Mouse (Mus musculus) ES-Bruce4 (cell line): ENCODE results near the gene Maff. TPM values are rescaled to one million over a fixed set of nuclear protein-coding genes. Genes with fewer than 3 reads are reported as not detected.

Source experiments
- H3K27ac ChIP-seq: 2 replicates; pipeline ENCODE4 v1.5.1; 2012; ENCODE audit warnings: low read length, inconsistent platforms; ENCODE audit not compliant: insufficient read depth
- H3K27me3 ChIP-seq: 2 replicates; pipeline ENCODE4 v1.6.1; 2012; ENCODE audit warnings: mild to moderate bottlenecking, low read length, inconsistent platforms; ENCODE audit not compliant: control insufficient read depth, poor library complexity, insufficient read depth, severe bottlenecking
- H3K36me3 ChIP-seq: 2 replicates; pipeline ENCODE4 v1.6.1; 2012; ENCODE audit warnings: inconsistent platforms, mild to moderate bottlenecking, low read length, moderate library complexity; ENCODE audit not compliant: control insufficient read depth, poor library complexity, insufficient read depth, severe bottlenecking
- H3K4me1 ChIP-seq: one replicate; pipeline ENCODE4 v1.8.1; 2011; ENCODE audit warnings: low read length; ENCODE audit not compliant: control insufficient read depth, insufficient read depth
- H3K4me3 ChIP-seq: 2 replicates; pipeline ENCODE4 v1.5.1; 2011; ENCODE audit warnings: low read depth, mild to moderate bottlenecking, low read length
- H3K9ac ChIP-seq: 2 replicates; pipeline ENCODE4 v1.6.1; 2012; ENCODE audit warnings: low read depth, mild to moderate bottlenecking, inconsistent platforms; ENCODE audit not compliant: poor library complexity, severe bottlenecking
- H3K9me3 ChIP-seq: replicated peaks from 2 replicates; pipeline ENCODE4 v1.6.1; 2012; ENCODE audit warnings: mild to moderate bottlenecking, low read length, inconsistent platforms; ENCODE audit not compliant: control insufficient read depth, poor library complexity, insufficient read depth, severe bottlenecking
- CTCF ChIP-seq: IDR thresholded peaks from one replicate; pipeline ENCODE4 v1.8.1; 2011; ENCODE audit warnings: low read depth, low read length
- EP300 ChIP-seq: IDR thresholded peaks from 2 replicates; pipeline ENCODE4 v1.6.1; 2011; ENCODE audit warnings: low read depth, low read length; ENCODE audit not compliant: insufficient read depth
- POLR2A ChIP-seq: IDR thresholded peaks from one replicate; pipeline ENCODE4 v1.8.1; 2011; ENCODE audit warnings: low read length; ENCODE audit not compliant: insufficient read depth
- polyA plus RNA-seq: library from polyadenylated mRNA; stranded (reverse); fragments of >200 nt; gene quantifications from 2 replicates; pipeline ENCODE4 v1.2.4, GENCODE M21; 2011; ENCODE audit warnings: low read depth; ENCODE audit not compliant: missing spikeins, insufficient read depth, insufficient read length

Maff gene
- polyA plus RNA-seq, 1 experiment = 12.3 TPM

DNA sequence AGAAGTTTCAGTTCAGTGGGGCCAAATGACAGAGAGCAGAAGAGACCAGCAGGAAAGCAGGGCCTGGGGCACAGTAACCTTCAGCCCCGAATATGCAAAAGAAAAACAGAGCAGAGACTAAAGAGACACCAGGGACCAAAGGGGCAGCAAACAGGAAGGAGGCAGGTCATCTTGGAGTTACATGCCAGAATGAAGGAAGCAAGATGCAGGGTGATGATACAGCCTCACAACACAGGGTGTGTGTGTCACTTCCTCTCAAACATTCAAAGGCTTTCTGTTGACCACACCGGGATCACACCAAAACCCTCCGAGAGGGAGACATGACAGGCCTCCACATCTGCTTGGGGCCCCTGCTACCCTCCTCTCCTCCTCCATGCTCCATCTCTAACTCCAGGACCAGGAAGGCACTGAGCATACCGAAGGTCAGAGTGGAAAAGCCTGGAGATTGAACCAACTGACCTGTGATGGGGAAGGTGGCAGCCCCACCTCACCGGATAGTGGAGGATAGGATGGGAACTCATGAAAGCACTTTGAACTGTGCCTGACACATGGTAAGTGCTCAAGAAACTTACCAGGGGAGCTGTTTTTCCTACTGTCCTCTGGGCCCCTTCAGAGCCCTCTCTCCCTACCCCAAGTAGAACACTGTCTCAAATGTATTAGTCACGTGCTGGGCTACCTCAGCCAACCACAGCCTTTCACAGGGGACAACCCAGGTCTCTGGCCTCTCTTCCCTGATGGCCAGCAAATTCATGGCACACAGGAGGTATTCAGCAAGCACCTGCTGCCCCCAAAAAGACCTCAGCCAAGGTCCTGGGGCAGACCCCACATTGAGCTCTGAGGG is 53.9 kb downstream of the Maff start:
- Histone ChIP-seq H3K4me1 (peaks cover 4% of the 10 kb centered on the region), H3K36me3 (no peaks in the 10 kb centered on the region), H3K9ac (0 out of 2 replicates have a peak overlapping the region, but pooled peaks have one; percentile 2), H3K4me3 (no peak overlapping the region), H3K27me3 (no peaks in the 10 kb centered on the region), H3K9me3 (no peaks in the 10 kb centered on the region), H3K27ac (peak overlapping the region; percentile 5; the same call in 1 of the 2 replicates)
- TF ChIP-seq EP300 = peak; percentile 48; the same call in 1 of the 2 replicates
- no peak for TF ChIP-seq CTCF

DNA sequence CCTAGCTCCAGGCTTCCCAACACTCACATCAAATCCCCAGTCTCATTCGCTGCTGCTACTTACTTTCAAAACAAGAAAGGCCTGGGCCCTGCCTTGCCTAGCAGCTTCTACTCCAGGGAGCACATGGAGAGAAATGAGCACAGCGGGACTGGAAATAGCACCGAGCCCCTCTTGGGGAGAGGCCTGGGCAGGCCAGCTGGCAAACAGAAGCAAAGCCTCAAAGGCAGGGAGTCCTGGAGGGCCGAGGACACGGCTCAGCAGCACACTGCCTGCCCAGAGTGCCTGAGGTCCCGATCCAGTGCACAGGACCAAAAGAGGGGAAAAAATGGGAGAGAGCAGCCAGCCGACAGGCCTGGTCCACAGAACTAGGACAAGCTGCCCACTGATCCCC is 54.5 kb downstream of the Maff start:
- Histone ChIP-seq H3K4me1 (peaks cover 2% of the 10 kb centered on the region), H3K4me3 (no peak overlapping the region), H3K9me3 (no peaks in the 10 kb centered on the region), H3K9ac (no peak overlapping the region; the same call in 1 of the 2 replicates), H3K27ac (no peak overlapping the region), H3K36me3 (no peaks in the 10 kb centered on the region), H3K27me3 (no peaks in the 10 kb centered on the region)
- TF ChIP-seq CTCF (no peak), EP300 (no peak), POLR2A (no peak)

DNA sequence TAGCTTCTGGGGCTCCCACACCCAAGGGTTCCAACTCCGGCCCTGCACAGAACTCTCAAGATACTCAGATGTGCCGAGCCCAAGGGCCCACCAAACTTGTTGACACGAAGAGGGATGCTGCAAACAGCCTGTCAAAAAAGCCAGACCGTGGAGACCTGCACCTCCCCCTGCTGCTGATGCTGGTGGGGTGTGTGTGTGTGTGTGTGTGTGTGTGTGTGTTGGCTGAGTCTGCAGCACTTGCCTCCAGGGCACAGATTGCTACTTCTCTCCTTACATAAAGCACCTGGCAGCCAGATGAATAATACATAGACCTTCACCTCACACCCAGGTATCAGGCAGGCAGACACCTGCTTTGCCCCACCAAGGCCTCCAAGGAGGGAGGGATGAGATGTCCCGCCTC is 55.8 kb downstream of the Maff start:
- Histone ChIP-seq H3K27ac (no peak overlapping the region), H3K9me3 (no peaks in the 10 kb centered on the region), H3K4me1 (peaks cover 2% of the 10 kb centered on the region), H3K36me3 (no peaks in the 10 kb centered on the region), H3K9ac (peak overlapping the region; percentile 91), H3K4me3 (peak overlapping the region; percentile 95), H3K27me3 (no peaks in the 10 kb centered on the region)
- TF ChIP-seq EP300 = no peak
- no peak for TF ChIP-seq POLR2A
- no peak for TF ChIP-seq CTCF

DNA sequence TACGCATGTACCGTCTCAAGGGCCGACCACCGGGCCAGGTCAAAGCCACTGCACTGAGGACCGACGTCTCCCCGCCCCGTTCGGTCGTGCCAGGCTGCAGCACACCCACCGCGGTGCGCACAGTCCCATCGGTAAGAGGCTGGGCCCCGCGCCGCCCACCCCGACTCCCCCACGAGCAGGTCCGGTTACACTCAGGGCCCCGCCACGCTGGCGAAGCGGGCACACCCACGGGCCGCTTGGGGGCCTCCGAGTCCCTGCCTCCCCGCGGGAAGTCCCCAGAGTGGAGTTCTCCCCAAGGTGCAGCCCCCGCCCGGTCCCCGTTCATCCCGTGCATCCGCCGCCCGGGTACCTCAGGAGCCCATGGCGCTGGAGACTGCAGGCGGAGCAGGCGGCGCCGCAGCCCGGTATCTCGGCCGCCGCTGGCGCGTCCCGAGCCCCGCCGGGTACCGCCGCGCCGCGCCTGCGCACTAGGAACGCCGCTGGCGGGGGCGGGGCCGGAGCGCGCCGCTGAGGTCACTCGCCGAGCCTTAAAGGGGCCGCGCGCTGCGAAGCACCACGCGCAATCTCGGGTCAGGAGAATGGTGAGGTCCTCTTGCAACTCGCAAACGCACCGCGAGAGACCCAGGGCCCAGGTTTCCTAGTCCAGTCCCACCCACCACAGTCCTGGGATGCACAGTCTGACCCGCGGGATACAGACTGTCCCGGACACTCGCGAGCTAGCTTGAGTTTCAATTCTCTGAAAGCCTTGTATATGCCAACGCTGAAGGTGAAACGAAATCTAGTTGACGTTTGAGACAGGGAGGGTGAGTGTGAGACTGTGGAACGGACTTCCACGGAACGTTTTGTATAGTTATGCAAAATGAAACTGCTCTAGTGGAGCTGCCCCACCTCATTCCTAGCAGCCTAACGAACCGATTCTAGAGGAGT is 56.7 kb downstream of the Maff start, which contains the start of gene Tmem184b:
TSS of gene Tmem184b (minus strand) at position 734 of the 927 bp plus-strand sequence.
- Histone ChIP-seq H3K9me3 (no peaks in the 10 kb centered on the region), H3K4me3 (peak within 1 kb of the TSS; percentile 95), H3K4me1 (peaks cover 2% of the 10 kb centered on the region), H3K27me3 (no peaks in the 10 kb centered on the region), H3K27ac (no peak within 1 kb of the TSS), H3K36me3 (no peaks in the 10 kb centered on the region), H3K9ac (peak within 1 kb of the TSS; percentile 91)
- TF ChIP-seq POLR2A (no peak), EP300 (no peak), CTCF (no peak)

DNA sequence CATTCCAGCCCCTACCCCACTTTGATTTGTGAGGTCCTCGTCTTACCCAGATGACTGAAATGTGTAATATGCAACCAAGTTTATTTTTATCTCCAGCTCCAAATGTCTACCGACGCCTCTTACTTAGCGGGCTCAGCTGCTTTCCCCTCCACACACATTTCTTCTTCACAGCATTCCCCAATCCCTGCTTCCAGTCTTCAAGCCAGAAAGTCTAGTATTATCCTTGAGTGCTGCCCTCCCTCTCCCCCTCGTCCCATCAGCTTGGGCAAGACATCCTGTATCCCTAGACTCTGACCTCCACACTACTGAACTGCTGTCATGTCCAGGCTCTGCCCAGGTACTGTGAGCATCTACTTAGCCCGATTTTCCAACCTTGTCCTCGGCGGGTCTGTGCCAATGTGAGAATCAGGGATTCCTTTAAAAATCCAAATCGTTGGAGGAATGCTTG is 57.4 kb downstream of the Maff start:
- H3K9ac ChIP-seq = peak overlapping the region; percentile 91
- H3K4me1 ChIP-seq = peaks cover 2% of the 10 kb centered on the region

More for the DNA sequence above, 57.4 kb downstream of the Maff start:
- no peaks in the 10 kb centered on the region for H3K36me3 ChIP-seq
- TF ChIP-seq EP300 = no peak
- no peak for TF ChIP-seq POLR2A
- TF ChIP-seq CTCF = no peak
- no peaks in the 10 kb centered on the region for H3K27me3 ChIP-seq
- H3K4me3 ChIP-seq = peak overlapping the region; percentile 95
- no peak overlapping the region for H3K27ac ChIP-seq
- H3K9me3 ChIP-seq = no peaks in the 10 kb centered on the region
